Mouse (Mus musculus) liver, postnatal 0 days (tissue): Measurements from ENCODE around the gene 4930404H24Rik.

ENCODE experiments used
- CTCF ChIP-seq: sonication (generic); IDR thresholded peaks from 2 replicates; pipeline ENCODE4 v1.5.1; 2016; ENCODE audit warnings: antibody characterized with exemption, low read depth
- EP300 ChIP-seq: IDR thresholded peaks from 2 replicates; pipeline ENCODE4 v1.6.1; 2016; ENCODE audit warnings: antibody characterized with exemption, low read depth, mild to moderate bottlenecking

DNA sequence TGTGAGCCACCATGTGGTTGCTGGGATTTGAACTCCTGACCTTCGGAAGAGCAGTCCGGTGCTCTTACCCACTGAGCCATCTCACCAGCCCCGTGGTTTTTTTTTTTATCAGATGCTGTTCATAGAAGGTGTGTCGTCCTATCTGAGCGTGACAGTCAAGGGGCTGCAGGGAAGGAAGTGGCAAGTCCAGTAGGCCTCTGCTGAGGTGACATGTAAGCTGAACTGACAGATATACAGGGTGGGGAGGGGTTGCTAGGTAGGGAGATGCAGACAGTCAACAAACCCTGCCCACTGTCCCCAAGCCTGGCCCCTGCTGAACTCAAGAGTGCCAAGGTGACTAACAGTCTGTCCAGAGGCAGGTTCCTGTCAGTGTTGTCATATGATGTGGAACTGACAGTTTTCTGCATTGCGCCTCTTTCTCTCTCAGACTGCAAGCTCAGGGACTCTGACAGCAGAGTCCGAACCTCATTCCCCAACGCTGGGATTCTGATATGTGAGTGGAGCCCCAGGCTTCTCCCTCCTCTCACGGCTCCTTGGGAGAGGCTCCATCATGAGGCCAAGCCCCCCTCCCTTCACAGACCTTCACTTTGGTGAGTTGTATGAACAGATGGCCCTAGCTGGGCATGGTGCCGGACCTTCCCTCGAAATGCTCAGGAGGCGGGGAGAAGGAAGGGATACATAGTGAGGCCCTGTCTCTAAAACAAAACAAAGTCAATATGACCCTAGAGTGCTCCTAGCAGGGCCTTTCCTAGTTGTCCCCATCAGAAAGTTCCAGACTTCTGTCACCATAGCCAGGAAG lies 38.4 kb upstream of the 4930404H24Rik start:
- TF ChIP-seq CTCF (no peak), EP300 (no peak)
